Mouse (Mus musculus) neural tube, embryonic 11.5 days (tissue): ENCODE results near the gene Srcin1. TPM values are rescaled to one million over a fixed set of nuclear protein-coding genes. Genes with fewer than 3 reads are reported as not detected.

Experiments
- ATAC-seq: fragments of 200-750 bp; cut with Nextera tagmentation; 2 replicates; pipeline ENCODE4 v1.8.0; 2017; ENCODE audit warnings: moderate number of reproducible peaks, mild to moderate bottlenecking, moderate TSS enrichment, moderate library complexity; ENCODE audit not compliant: insufficient read depth, low FRiP score, low TSS enrichment
- DNase-seq: peaks from one replicate; pipeline ENCODE4 v3.0.0-alpha.2; 2015; ENCODE audit warnings: low spot score
- H3K27ac ChIP-seq: fragments of 300-500 bp; sonication (generic); 2 replicates; pipeline ENCODE4 v1.5.1; 2014; ENCODE audit warnings: low read depth, mild to moderate bottlenecking, low read length
- H3K27me3 ChIP-seq: fragments of 300-500 bp; sonication (generic); 2 replicates; pipeline ENCODE4 v1.6.1; 2014; ENCODE audit warnings: mild to moderate bottlenecking, low read length, mixed read lengths; ENCODE audit not compliant: control insufficient read depth, insufficient read depth
- H3K36me3 ChIP-seq: fragments of 300-500 bp; sonication (generic); 2 replicates; pipeline ENCODE4 v1.6.1; 2014; ENCODE audit warnings: mild to moderate bottlenecking, low read length, moderate library complexity, mixed read lengths; ENCODE audit not compliant: control insufficient read depth, insufficient read depth
- H3K4me1 ChIP-seq: fragments of 300-500 bp; sonication (generic); 2 replicates; pipeline ENCODE4 v1.6.1; 2014; ENCODE audit warnings: low read length, mixed read lengths; ENCODE audit not compliant: control insufficient read depth, insufficient read depth
- H3K4me2 ChIP-seq: fragments of 300-500 bp; sonication (generic); 2 replicates; pipeline ENCODE4 v1.6.1; 2014; ENCODE audit warnings: low read depth, mild to moderate bottlenecking, moderate library complexity
- H3K4me3 ChIP-seq: fragments of 300-500 bp; sonication (generic); 2 replicates; pipeline ENCODE4 v1.5.1; 2014; ENCODE audit warnings: low read depth, low read length
- H3K9ac ChIP-seq: fragments of 300-500 bp; sonication (generic); 2 replicates; pipeline ENCODE4 v1.6.1; 2014; ENCODE audit warnings: mild to moderate bottlenecking, low read length
- H3K9me3 ChIP-seq: fragments of 300-500 bp; sonication (generic); 2 replicates; pipeline ENCODE4 v1.6.1; 2016; ENCODE audit warnings: low read length; ENCODE audit not compliant: control insufficient read depth
- WGBS: fragments of 180-500 bp; shearing (Covaris S2); extraction: QIAGEN DNeasy Blood & Tissue Kit; methylation state at CpG from one replicate; pipeline ENCODE4 v1.1.7; 2014; 5-methylcytosine and 5-hydroxymethylcytosine counted together
- polyA plus RNA-seq: library from polyadenylated mRNA; unstranded; fragments of >200 nt; fragmentation: Nextera tagmentation; extraction: Ambion mirVana; gene quantifications from 2 replicates; pipeline ENCODE4 v1.2.1, GENCODE M21; 2014

The Srcin1 gene
- polyA plus RNA-seq, 1 experiment from 2014 or later: 2.5 TPM

DNA sequence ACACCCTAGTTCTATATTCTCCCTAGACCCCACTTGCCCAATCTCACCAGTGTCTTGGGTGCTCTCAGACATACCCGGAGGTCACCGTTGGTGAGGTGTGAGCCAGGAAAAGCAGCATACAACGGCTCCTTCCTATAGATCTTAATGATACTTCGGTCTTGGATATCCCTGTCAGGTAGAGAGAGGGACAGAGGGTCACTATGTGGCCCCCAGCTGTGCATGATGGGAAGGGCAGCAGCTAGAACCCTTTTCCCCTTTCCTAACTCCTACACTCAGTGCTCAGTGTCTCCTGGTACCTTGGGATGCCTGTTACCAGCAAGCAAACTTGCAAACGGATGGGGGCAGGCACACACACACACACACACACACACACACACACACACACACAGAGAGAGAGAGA, 40.3 kb downstream of the Srcin1 start:
- Histone ChIP-seq H3K9me3 (no peaks in the 10 kb centered on the region), H3K27ac (no peak overlapping the region), H3K36me3 (no peaks in the 10 kb centered on the region), H3K4me2 (no peak overlapping the region), H3K27me3 (peaks cover 65% of the 10 kb centered on the region), H3K4me1 (peaks cover 34% of the 10 kb centered on the region), H3K9ac (no peak overlapping the region), H3K4me3 (no peak overlapping the region)
- DNase-seq (no peak), ATAC-seq (no peak)
- WGBS: 52% methylated on average over 5 of the region's 5 CpGs

DNA sequence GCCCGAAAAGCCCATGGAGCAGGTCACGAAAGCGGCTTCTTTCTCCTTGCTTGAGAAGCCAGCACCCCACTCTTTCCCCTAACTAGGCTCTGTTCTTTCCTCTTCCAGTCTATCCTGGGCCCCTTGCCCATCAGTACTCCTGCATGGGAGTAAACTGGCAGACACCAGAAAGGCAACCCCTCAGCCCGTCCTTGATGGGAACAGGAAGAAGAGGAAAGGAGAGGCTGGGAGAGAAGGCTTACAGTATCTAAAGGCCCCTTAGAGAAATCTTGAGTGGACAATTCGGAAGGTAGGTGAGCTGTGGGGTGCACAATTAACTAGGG, 40.7 kb downstream of the Srcin1 start:
- ATAC-seq (no peak), DNase-seq (no peak)
- no peaks in the 10 kb centered on the region for H3K36me3 ChIP-seq
- H3K9ac ChIP-seq: no peak overlapping the region
- H3K4me2 ChIP-seq: no peak overlapping the region
- H3K4me3 ChIP-seq: peak overlapping the region; percentile 17
- no peak overlapping the region for H3K27ac ChIP-seq
- 24% methylated on average over 5 of the region's 5 CpGs for whole genome bisulfite sequencing
- peaks cover 65% of the 10 kb centered on the region for H3K27me3 ChIP-seq
- no peaks in the 10 kb centered on the region for H3K9me3 ChIP-seq
- peaks cover 34% of the 10 kb centered on the region for H3K4me1 ChIP-seq

DNA sequence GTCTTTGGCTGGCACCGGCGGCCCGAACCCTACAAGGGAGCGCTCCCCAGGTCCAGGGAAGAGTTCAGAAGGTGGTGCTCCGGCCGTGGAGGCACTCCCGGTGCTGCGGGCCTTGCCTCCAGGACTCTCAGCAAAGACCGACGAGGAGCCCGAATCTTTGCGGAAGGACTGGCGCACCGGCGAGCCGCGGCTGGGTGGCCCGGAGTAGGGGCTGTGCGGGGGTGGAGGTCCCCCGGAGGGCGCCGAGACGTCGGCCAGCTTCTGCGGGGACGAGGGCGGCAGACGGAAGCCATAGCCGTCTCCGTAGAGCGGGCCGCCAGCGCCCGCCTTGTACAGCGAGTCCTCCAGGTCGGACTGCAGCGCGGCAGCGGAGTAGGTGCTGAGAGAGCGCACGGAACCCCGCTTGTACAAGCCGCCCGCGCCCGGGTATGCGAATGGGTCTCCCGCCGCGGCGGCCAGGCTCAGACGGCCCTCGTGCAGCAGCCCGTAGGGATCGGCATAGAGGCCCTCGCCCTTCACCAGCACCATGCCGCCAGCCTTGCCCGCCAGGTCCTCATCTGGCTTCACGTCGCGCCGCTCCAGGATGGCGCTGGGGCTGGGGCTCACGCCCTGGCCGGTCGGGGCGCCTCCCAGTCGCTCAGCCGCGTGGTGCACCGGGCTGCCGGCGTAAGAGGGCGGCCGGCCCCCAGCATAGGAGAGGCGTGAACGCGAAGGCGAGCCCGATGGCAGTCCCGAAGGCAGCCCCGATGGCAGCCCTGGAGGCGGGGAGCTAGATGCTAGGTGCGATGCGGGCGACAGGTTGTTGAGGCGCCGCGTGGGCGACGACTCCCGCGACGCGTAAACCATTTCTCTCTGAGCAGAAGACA, 41.3 kb downstream of the Srcin1 start:
- DNase-seq (no peak), ATAC-seq (no peak)
- Histone ChIP-seq H3K4me2 (peak overlapping the region; percentile 29), H3K27ac (no peak overlapping the region), H3K4me3 (peak overlapping the region; percentile 17), H3K36me3 (no peaks in the 10 kb centered on the region), H3K9me3 (no peaks in the 10 kb centered on the region), H3K27me3 (peaks cover 65% of the 10 kb centered on the region), H3K9ac (no peak overlapping the region), H3K4me1 (peaks cover 34% of the 10 kb centered on the region)
- WGBS: 1% methylated on average over 91 of the region's 95 CpGs

DNA sequence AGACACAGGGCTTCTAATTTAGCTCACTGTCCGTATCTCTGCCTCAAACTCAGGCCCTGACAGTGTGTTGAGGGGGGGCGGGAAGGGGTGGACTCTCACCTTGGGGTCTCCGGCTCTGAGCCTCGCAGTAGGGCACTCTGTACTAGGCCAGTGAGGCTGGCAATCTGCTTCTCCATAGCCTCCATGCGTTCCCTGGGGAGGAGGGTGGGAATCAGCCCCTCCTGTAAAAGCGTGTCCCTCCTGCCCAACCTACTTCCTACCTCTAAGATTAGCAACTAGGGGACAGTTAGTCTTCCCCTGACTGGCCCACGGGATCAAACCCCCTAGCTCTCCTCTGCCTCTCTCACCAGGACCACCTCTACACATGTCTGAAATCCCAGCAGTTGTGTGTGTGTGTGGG, 42.3 kb downstream of the Srcin1 start:
- no peak overlapping the region for H3K9ac ChIP-seq
- ATAC-seq (no peak), DNase-seq (no peak)
- no peak overlapping the region for H3K4me2 ChIP-seq
- H3K9me3 ChIP-seq: no peaks in the 10 kb centered on the region
- no peak overlapping the region for H3K4me3 ChIP-seq
- peaks cover 65% of the 10 kb centered on the region for H3K27me3 ChIP-seq
- peaks cover 34% of the 10 kb centered on the region for H3K4me1 ChIP-seq
- no peak overlapping the region for H3K27ac ChIP-seq
- 13% methylated on average over 7 of the region's 7 CpGs for WGBS
- no peaks in the 10 kb centered on the region for H3K36me3 ChIP-seq

DNA sequence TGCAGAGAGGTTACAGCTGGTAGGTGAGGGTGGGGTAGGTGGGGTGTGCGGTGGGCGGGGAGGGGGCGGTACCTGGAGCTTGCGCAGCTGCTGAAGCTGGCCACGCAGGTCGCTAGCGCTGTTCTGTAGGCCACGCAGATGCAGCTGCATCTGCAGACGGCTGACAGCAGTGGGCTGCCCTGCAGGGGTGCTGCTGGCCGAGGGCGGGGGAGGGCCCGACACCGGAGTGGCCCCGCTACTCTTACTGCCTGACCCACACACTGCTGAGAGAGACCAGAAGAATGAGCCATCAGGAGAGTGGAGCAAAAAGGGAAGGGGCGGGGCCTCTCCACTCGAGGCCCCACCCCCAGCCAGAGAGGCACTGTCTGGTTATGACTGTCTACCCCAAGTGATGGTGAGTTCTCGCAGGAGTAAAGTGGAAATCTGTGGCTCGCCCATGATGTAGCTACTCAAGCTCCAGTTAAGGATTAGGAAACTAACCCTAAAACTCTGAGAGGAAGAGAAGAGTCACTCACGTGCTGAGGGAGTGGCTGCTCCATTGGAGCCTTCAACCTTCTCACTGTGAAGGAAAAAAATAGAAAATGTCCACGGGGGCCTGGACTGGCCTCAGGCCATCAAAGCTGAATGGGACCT, 42.9 kb downstream of the Srcin1 start:
- no peak overlapping the region for H3K27ac ChIP-seq

DNA sequence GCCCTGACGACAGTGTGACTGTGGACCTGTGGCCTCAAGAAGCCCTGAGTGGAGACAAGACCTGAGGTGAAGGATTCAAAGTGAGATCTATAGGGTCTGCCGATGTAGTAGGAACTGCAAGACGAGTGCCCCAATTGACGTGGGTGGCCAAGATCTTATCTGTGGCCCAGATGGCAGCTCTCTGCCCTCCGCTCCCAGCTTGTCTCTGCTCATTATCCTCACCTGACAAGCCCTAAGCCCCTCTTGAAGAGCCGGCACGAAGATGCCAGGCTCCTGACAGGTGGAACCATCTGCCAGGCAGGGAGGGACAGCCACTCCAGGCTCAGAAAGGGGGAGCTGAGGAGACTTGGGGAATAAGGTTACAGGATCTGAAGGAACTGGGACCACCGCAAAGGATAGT, 43.6 kb downstream of the Srcin1 start:
- no peak for ATAC-seq
- DNase-seq: no peak
- peaks cover 30% of the 10 kb centered on the region for H3K4me1 ChIP-seq
- no peak overlapping the region for H3K4me3 ChIP-seq
- H3K9me3 ChIP-seq: no peaks in the 10 kb centered on the region
- H3K36me3 ChIP-seq: no peaks in the 10 kb centered on the region
- no peak overlapping the region for H3K9ac ChIP-seq
- H3K27me3 ChIP-seq: peaks cover 54% of the 10 kb centered on the region
- H3K27ac ChIP-seq: no peak overlapping the region
- WGBS: 30% methylated on average over 8 of the region's 8 CpGs
- H3K4me2 ChIP-seq: peak overlapping the region; percentile 87

More for the DNA sequence above, 42.9 kb downstream of the Srcin1 start:
- H3K4me3 ChIP-seq: peak overlapping the region; percentile 15
- WGBS: 5% methylated on average over 20 of the region's 20 CpGs
- no peak for DNase-seq
- H3K4me1 ChIP-seq: peaks cover 34% of the 10 kb centered on the region
- no peaks in the 10 kb centered on the region for H3K9me3 ChIP-seq
- H3K27me3 ChIP-seq: peaks cover 62% of the 10 kb centered on the region
- peak overlapping the region; percentile 32 for H3K4me2 ChIP-seq
- H3K36me3 ChIP-seq: no peaks in the 10 kb centered on the region
- peak; percentile 47; the same call in 1 of the 2 replicates for ATAC-seq
- H3K9ac ChIP-seq: no peak overlapping the region

DNA sequence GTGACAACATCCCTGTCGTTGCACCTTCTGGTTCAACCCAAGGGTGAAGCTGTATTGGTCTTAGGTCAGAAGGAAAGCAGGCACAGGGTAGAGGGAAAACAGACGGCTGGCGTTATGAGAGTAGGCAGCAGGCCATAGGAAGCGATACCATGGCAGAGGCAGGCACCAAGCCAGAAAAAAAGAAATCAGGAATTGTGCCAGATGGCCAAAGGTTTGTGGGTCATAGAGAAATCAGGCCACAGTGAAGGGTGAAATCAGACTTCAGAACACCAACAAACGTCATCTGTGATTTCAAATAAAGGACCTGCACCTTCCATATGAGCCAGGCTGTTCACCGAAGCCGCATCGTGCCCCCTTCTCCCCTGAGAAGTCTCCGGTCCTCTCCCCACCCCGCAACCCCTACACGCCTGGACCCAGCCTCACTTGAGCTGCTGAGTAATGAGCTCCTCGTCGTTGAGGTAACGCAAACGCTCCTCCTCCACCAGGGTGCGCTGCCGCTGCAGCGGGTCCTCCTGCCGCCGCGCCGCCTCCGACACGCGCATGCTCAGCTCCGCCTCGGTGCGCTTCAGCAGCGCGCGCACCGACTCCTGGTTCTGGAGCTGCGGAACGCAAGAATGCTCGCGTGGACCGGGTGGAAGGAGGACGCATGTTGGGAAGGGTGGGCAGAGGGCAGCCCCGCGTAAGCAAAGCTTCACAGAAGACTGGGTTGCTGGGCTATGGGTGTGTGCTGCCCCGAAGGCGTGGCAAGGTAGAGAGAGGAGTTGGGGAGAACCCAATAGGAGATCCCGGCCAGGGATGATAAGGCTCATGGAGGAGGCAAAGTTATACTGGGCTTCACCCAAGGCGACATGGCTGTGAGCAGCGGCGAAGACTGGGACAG, 44.4 kb downstream of the Srcin1 start:
- 8% methylated on average over 46 of the region's 46 CpGs for WGBS
- Histone ChIP-seq H3K9ac (peak overlapping the region; percentile 39), H3K4me2 (peak overlapping the region; percentile 87), H3K4me1 (peaks cover 25% of the 10 kb centered on the region), H3K27me3 (peaks cover 47% of the 10 kb centered on the region), H3K4me3 (peak overlapping the region; percentile 37), H3K36me3 (no peaks in the 10 kb centered on the region), H3K27ac (no peak overlapping the region), H3K9me3 (no peaks in the 10 kb centered on the region)
- 0 out of 2 replicates have a peak, but pooled peaks have one; percentile 53 for ATAC-seq
- DNase-seq: peak; percentile 93

DNA sequence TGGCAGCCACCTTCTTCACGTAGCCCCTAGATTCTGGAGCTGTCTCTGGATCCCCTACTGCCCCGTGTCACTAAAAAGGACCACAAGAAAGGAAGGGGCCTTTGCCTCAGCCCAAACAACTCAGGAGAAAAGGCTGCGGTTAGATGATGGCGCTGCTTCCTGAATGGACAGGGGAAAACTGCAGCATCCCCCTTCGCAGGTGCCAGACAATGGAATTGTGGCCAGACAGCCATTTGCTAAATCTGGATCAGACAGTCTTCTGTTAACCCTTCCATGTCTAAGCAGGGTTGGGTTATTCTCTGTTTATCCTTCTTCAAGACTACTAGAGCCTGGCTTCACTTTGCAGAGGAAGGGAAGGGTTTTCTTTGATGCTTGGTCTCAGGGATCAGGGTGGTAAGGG, 45.0 kb downstream of the Srcin1 start:
- WGBS: 56% methylated on average over 5 of the region's 5 CpGs
- no peaks in the 10 kb centered on the region for H3K9me3 ChIP-seq

More for the DNA sequence above, 45.0 kb downstream of the Srcin1 start:
- H3K4me3 ChIP-seq: no peak overlapping the region
- no peaks in the 10 kb centered on the region for H3K36me3 ChIP-seq
- no peak overlapping the region for H3K27ac ChIP-seq
- no peak overlapping the region for H3K9ac ChIP-seq
- DNase-seq: no peak
- H3K4me2 ChIP-seq: no peak overlapping the region
- peaks cover 25% of the 10 kb centered on the region for H3K4me1 ChIP-seq
- H3K27me3 ChIP-seq: peaks cover 41% of the 10 kb centered on the region
- ATAC-seq: no peak
